Mouse (Mus musculus): ENCODE data around the gene Tacc3.

Gene Tacc3

DNA sequence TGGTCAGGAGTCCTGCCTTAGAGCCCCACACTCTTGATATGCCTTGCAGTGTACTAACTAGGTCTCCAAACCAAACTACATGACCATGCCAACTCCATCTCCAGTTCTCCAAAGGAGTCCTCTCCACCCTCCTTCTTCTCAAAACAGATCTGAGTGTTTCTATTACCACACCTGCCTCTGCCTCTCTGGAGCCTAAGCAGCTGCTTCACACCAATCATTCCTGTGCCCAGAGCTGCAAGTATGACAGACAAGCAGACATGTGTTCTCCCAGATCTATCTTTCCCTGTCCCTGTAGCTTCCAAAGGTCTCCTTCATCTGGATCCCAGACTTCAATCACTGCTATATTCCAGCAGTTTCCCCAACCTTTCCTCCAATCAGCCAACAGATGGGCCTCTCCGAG, 1.2 kb upstream of the Tacc3 start:
- no peak for DNase-seq

DNA sequence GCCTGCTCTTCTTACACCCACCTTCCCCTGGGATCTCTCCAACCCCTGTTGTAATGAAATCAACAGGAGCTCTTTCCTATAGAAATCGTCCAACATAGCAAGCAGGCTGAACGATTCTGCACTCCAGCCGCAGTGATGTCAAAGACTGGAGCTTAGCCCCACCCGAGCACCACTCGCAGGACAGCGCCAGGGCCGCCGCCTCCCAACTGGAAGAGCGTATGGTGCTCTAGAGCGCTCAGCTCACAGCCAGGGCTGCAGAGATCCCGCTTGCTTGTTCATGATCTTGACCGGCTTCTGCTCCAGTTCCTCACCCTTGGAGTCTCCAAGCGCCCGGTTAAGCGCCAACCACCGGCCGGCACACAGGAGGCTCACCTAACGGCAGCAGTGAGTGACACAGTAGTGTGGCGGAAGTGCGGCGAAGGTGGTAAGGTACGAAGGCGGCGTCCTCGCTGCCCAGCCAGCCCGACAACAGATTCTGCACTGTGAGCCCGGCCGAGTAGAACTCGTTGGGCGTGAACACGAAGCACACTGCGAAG, 609 bp upstream of the Tacc3 start:
- DNase-seq = peak; percentile 54

DNA sequence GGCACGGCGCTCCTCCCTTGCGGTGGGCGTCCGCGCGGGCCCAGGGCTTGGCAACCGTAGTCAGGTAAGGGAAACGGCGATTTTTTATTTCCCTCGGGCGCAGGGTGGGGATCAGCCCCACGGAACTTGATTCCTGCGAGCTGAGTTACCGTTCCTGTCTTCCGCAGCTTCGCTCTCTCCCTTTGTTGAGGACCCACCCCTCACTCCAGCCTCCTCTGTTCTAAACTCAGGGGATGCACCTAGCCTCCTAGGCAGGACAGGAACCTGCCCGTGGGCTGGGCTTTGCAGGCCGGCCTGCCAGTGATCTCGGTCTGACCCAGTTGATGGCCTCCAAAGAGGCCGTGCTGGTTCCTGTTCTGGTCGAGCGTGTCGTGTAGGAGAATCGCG, 729 bp downstream of the Tacc3 start:
- no peak for DNase-seq

DNA sequence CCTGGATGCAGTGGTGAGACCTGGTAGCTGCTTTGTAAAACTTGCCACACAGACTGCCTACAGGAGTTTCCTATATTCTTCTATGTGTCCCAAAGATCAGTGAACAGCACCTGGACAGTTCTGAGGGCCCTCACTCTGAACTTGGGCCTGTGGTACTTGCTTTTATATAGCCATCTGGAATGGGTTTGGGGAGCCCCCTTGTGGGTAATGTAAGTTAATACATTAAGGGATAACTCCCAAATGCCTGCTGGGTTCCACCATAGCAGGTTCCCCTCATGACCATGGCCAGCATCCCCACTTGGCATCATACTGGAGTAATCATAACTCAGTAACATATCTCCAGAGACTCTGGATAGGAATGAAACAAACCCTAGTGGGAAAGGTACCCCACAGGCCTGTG, 10.3 kb downstream of the Tacc3 start:
- DNase-seq = no peak

DNA sequence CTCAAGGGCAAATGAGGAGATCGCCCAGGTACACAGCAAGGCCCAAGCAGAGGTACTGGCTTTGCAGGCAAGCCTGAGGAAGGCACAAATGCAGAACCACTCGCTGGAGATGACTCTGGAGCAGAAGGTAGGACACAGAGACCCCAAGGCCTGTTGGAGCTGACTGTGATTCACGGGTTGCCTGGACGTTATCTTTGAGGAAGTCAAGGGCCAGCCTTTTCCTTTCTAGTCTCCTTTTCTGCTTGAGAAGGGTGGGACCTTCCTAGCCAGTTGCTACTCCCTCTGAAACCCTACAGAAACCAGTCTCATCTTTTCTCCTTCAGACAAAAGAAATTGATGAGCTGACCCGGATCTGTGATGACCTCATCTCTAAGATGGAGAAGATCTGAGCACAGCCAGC, 13.7 kb downstream of the Tacc3 start:
- no peak for DNase-seq

DNA sequence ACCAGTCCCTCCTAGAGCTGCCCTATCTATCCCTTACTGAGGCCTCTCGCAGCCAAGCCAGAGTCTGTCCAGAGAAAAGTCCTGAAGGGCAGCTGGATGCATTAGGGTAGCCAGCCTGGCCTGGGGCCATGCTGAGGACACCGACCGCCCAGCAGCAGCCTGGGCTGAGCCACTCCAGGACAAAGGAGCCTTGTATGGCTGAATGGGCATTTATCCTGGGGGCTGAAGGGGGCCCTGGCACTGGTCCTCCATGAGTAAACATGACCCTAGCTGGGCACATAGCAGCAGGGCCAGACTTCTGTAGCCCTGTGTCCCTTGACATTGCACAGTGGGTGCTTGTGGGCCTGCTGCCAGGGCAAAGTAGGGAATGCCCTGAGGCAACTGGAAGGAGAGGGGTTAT, 16.5 kb downstream of the Tacc3 start:
- peak; percentile 26 for DNase-seq

DNA sequence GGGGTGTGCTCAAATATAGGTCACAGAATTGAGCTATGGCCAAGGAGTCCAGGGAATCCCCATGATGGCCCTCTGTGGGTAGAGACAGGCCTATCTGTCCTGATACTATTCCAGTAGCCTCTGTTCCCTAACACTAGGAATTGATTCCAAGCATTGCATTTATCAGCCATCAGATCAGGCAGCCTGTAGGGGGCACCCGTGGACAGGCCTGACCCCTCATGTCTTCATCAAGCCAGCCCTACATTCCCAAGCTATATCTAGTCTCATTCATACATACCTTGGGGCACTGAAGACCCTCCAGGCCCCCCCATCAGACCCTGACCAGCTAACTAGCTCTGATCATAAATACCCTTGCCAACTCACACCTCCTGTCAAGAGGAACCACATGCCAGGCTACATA, 18.0 kb downstream of the Tacc3 start:
- DNase-seq = peak; percentile 69

DNA sequence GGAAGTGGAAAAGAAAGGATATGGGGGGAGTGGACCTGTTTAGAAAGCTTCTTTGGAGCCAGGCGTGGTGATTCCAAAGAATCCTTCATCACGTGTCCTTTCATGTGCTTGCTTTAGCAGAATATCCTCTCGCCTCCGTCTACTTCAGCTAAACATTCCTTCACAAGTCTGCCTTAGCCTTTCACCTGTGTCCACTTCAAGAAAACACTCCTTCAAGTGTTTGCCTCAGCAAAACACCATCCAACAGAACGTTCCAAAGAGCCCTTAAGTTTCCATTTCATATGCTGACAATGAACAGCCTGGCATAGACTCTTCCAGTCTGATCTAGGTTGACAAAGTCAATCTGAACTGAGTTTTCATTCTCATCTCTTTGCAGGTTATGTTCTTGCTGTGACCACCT, 20.3 kb downstream of the Tacc3 start:
- DNase-seq = no peak

DNA sequence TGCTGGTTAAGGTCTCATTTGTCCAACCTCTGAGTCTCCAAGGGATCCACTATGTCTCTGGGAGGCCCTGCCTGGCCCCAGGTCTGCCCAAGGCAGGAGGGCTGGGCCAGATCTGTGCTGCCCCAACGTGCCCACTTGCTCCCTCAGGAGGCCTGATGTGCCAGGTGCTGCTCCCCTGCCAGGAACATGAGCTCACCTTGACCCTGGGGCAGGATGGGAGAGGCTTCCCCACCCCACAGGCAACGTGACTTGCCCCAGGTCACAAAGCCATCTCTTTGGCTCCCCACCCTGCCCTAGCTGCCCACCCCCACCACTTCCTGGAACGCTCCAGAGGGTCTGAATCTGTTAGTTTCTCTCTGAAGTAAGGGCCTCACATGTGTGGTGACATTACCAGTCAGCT, 23.1 kb downstream of the Tacc3 start:
- no peak for DNase-seq

DNA sequence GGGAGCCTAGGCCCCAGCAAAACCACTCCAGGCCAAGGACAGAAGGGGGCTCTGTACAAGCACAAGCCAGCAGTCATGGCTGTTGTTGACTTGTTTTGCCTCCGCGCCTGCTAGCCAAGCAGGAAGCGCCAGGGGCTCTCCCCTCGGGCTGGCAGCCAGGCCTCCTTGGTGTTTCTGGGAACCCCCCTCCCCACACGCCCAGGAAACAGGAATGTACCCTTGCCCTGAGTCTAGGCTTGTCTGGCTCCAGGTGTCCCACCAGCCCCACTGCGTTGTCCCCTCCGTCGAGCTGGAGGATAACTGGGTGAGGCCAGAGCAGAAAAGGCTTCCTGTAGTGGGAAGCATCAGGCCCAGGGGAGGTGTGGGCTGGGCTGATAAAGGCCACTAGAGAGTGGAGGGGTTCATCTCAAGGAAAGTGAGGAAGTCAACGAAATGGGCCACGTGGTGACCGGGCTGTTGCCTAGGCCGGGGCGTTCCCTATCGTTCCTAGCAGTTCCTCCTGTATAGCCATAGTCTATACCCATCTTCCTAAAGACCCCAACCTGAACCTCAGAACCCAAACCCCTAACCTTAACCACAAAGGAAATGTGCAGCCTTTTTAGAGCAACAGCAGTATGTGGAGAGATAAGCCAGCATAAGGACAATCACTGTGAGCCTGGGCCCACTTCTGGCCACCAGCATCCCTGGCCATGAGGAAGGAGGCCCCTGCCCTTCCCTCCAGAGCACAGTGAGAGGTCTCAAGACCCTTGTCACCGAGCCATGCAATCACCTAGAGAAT, 23.9 kb downstream of the Tacc3 start:
- no peak for DNase-seq

DNA sequence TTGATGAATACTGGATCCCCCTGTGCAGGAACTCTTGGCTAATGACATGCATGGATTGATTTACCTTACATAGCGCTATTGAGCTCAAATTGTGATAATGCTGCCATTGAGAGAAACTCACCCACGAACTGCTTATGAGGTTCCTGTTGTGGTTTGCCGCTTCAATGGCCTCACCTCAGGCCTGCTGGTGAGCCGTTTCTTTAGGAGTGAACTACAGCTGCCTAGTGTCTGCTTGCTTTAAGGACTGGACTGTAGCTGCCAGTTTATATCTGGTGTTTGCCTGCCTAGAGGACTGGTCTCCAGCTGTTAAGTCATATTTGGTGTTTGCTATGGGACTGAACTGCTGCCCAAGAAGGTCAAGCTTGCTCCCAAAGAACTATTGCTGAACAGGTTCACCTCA, 25.0 kb downstream of the Tacc3 start:
- DNase-seq = no peak

DNA sequence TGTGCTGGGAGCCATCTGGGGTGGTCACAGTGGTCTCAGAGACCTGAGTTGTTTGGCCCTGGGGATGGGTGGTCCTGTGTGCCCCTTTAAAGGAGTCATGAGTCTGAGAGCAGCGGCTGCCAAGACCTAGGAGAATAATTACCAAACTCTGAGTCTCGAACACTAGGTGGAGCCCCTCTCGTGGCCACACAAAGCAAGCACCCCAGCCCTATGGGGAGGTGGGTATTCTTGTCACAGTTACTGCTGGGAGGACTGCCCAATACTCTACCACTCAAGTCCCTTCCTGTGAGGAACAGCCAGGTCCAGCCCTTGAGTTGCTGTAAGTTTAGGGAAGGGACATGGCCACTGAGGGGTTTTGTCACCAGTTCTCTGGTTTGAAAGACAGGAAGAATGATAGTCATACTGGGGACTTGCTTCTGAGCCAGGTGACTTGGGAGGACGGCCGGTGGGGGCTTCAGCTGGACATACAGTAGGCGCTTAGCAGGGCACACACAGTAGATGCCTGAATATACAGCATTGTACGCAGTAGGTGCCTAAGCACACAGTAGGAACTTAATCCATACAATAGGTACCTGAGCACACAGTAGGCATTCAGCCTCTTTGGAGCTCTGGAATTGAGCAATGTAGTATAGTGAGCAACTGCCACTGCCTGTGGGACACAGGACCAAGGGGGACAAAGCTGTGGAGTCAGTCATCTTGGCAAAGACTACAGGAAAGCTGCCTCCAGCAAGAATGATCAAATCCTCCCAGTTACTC, 26.1 kb downstream of the Tacc3 start:
- DNase-seq = peak; percentile 26

DNA sequence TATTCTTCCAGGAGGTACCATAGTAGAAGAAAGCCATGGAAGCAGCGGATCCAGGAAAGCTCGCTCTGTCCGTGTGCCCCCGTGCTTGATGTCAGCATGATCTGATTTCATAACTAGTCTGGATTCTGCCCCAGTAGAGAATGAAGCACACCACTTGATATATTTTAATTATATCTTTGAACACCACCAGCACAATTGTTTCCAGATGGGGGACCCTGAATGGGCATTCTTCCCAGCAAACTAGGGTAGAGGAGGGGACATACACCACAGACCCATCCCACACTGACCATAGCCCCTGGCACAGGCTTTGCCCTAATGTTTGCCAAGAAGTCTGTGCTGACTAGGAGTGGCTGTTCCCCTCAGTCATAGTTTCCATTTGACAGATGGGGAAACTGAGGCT, 27.0 kb downstream of the Tacc3 start:
- no peak for DNase-seq

DNA sequence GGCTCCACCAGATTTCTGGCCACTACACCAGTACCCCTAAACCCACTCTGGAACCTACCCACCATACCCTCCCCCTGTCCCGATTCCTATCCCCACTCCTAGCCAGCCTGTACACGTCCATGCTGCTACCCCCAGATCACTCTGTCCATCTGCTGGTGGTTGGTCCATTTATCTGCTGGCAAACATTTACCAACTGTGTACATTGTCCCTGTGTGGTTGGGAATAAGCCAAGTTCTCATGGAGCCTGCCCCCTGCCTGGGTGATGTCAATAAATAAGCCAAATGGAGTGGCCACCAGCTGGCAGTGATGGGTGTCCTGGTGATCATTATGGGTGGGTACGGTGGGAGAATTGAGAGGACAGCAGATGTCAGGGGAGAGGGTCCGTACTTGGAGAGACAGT, 29.2 kb downstream of the Tacc3 start:
- no peak for DNase-seq

DNA sequence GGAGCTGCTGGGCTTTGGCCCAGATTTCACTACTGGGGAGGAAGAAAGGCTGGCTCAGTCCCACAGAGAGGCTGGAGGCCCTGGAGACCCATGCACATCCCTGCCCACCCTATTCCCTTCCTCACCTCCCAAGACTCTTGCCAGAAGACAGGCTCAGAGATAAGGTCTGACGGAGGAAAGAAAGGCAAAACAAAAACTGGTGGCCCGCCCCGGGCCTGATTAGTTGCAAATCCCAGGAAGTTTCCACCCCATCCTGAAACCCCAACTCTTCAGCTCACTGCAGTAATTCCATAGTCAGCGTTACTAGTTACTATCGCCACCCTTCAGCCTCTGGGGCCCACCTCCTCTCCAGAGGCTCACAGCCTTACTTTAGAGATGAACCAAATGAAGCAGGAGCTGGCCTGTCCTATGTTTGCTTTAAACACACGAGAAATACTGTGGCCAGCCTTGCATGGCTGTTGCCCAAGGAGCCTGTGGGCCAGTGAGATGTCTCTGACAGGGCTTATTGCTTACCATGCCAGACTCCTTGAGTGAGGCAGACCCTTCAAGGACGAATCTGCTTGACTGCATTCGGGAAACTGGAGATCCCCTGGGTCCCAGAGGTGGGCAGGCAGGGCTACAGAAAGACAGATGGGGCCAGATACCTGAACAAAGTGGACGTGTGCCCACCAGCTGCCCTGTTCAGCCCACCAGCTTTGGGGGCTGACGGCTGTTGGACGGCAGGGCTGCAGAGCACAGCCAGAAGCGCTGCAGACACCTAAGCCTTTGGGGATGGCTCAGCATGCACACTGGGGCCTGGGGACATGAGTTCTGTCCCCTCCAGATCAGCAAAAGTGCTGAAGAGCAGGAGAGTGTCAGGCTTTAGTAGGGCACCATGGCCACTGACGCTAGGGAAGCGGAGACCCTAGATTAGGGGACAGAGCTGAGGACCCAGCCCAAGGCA, 30.6 kb downstream of the Tacc3 start:
- no peak for DNase-seq

DNA sequence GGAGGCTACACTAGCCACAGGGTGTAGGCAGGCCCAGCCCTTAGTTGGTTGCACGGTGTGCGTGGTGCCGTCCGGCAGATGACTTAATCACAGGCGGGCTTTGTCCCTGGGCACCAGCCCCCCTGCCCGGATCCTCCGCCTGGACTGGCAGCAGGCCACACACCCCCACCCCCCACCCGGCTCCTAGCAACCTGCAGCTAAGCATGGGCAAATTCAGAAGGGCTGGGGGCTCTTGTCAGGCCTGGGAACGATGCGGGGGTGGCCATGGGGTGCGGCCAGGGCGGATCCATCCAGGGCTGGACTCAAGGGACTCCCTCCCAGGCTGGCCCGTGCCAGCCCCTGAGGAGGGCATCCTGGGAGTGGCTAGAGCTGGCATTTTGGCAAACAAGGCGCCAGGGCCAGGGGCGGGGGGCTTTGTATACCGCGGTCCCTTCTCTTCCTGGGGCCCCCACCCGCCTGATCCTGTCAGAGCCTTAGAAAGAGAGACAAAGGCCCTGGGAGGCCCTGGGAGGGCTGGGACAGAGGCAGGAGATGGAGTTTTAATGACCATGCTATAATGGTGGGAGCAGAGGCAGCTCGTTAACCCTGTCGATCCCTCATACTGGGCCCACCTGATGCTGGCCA, 31.4 kb downstream of the Tacc3 start:
- DNase-seq = no peak

DNA sequence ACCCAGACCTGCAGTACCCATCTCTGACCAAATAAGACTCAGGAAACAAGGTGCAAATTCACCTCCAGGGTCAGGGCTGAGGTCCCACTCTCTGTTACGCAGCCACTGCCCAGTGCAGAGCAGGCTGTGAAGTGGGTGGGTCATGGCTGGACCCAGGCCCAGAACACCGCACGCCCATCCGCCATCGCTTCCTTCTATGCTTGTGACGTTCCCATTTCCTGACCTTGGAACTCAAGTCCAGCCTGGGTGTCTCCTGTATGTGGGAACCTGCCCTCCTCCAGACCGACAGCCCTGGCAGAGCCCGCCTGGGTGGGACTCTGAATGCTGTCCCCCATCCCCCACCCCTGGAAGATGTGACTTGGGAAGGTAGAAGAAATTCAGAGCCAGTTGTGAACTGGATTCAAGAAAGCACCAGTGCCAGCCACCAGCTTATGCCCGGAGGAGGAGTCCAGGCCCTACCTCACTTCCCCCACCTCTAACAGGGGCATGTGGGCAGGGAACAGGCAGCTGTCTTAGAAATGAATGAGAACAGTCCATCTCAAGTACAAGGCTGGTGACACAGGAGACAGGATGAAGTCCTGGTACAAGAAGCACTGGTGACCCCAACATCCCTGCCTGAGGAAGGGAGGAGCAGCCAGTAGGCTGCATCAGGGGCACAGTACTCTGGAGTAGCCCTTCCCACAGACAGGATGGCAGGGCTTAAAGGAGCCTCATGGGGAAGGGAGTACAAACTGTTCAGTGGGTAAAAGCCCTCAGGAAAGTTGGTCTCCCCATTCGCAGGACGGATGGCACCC, 32.1 kb downstream of the Tacc3 start:
- no peak for DNase-seq

DNA sequence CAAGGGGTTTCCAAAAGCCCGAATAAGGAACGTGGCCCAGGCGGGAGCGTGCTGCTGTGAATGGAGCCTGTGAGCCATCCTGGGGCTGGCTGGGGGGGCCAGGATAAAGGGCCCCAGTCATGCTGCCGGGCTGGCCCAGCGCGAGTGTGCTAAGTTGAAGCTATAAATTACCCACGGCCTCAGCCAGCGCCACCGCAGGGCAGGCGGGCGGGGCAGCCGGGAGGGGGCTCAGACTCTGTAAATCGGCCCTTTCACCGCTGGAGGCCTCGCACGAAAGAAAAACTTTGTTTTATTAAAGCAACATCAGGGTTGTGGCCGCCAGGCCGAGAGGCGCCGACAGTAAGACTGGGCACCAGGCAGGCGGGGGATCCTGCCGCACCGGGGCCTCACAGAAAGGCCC, 34.5 kb downstream of the Tacc3 start:
- DNase-seq = no peak

DNA sequence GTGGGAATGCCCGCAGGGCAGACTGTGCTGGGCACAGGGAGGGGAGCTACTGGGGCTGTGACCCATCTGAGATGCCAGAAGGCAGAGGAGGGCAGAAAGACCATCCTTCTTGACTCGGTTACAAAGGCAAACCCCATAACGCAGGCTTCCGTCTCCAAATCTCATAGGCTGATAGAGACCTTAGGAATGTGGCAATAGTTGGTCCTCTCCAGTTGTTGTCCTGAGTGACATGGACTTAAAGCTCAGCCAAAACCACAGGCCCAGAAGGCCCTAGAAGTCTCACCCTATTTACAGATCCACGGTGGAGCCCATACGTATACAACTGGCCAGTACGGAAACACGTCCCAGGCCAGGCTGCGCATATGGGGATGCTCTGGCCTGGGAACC, 36.5 kb downstream of the Tacc3 start:
- no peak for DNase-seq

DNA sequence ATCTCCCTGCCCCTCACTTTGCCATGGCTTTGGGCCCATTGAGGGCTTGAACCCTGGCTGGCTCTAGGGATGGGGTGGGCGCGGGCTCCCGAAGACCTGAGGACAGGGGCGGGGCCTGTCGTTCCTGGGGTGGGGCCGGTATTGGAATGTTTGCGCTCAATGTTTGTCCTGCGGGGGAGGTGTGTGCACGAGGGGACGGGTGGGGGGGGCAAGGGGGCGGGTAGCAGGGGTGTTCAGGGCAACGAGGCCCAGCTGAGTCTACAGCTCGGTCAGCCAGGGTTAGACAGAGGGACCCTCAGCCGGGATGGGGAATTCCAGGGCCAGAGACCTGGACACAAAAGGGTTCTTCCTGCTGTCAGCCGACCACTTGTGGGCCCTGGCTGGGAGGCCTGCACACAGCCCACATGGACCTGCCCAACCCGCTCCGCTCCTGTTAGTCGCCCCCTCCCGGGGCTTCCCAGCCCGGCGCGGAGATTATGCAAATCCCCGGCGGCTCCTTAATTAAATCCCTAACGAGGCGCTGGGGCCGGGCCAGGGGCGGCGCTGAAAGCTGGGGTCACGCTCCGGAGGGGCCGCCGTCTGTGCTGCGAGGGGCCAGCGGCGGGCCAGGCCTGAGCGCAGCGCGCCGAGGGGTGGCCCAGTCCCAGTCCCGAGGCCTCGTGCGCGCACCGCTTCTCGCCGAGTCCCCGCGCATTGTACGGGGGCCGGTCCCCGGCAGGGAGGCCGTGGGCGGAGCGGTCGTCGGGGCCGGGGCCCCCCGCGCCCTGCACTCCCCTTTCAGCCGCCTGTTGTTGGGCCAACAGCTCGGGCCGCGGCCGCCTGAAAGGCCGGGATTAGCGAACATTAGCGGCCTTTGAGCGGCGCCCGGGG, 37.2 kb downstream of the Tacc3 start:
- peak; percentile 58 for DNase-seq

DNA sequence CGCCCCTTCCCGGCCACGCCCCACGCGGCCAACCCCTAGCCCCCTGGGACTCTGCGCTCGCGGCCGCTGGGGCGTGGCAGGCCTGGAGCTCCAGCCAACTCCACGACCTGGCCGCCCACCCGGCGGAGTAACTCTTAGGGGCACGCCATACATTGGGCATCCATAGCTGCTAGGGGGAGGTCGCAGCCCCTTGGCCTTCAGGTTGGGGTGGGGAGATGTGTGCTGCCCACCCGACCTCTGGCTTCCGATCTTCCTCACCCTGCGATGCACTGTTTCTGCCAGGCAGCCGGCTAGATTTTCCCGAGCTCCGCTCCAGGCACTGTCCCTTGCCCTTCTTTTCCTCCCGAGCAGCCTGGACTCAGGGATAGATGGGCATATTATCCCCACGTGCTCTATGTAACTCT, 37.8 kb downstream of the Tacc3 start:
- DNase-seq = no peak

Data from right cerebral cortex, postnatal 14 days (tissue).